Mouse (Mus musculus) MEL (cell line): ENCODE data around the gene Pkmyt1. TPM values are rescaled to one million over a fixed set of nuclear protein-coding genes. Genes with fewer than 3 reads are reported as not detected.

Experiments used
- DNase-seq: peaks from one replicate; pipeline ENCODE4 v3.0.0; 2011; ENCODE audit warnings: low read depth, low spot score
- H3K27ac ChIP-seq: 2 replicates; pipeline ENCODE4 v1.5.1; 2012; ENCODE audit warnings: low read depth, mild to moderate bottlenecking, control low read depth, low read length, moderate library complexity; ENCODE audit not compliant: control insufficient read depth
- H3K27me3 ChIP-seq, 2 experiments: fragments of 150-350 bp in 1 of 2; sonication (generic) in 1 of 2; 2 replicates each; pipeline ENCODE4 v1.6.1; 2012; ENCODE audit warnings: low read length in 2 of 2, mild to moderate bottlenecking in 2 of 2, improper control_type of control experiment in 1 of 2, moderate library complexity in 1 of 2; ENCODE audit not compliant: insufficient read depth in 2 of 2, control insufficient read depth in 1 of 2
- H3K36me3 ChIP-seq, 2 experiments: 2 replicates each; pipeline ENCODE4 v1.6.1; 2012 to 2014; ENCODE audit warnings: low read length in 2 of 2, improper control_type of control experiment in 1 of 2, inconsistent platforms in 1 of 2, mild to moderate bottlenecking in 1 of 2; ENCODE audit not compliant: insufficient read depth in 2 of 2, control insufficient read depth in 1 of 2
- H3K4me1 ChIP-seq, 2 experiments: fragments of 150-350 bp in 1 of 2; sonication (generic) in 1 of 2; 2 replicates each; pipeline ENCODE4 v1.6.1; 2012; ENCODE audit warnings: low read length in 2 of 2, improper control_type of control experiment in 1 of 2, mild to moderate bottlenecking in 1 of 2; ENCODE audit not compliant: insufficient read depth in 2 of 2, control insufficient read depth in 1 of 2
- H3K4me3 ChIP-seq, 2 experiments: fragments of 150-350 bp in 1 of 2; sonication (generic) in 1 of 2; 2 replicates each; pipeline ENCODE4 v1.5.1; 2012; ENCODE audit warnings: low read depth in 2 of 2, low read length in 2 of 2, mild to moderate bottlenecking in 2 of 2, moderate library complexity in 2 of 2, control low read depth in 1 of 2, improper control_type of control experiment in 1 of 2; ENCODE audit not compliant: control insufficient read depth in 1 of 2, insufficient read depth in 1 of 2
- H3K79me2 ChIP-seq: 2 replicates; pipeline ENCODE4 v1.6.1; 2012; ENCODE audit warnings: mild to moderate bottlenecking, low read length, moderate library complexity; ENCODE audit not compliant: control insufficient read depth, poor library complexity, insufficient read depth
- H3K9ac ChIP-seq: 2 replicates; pipeline ENCODE4 v1.6.1; 2012; ENCODE audit warnings: low read depth, mild to moderate bottlenecking, control low read depth, low read length, moderate library complexity; ENCODE audit not compliant: control insufficient read depth, poor library complexity, severe bottlenecking
- H3K9me3 ChIP-seq: fragments of 150-350 bp; sonication (generic); replicated peaks from 2 replicates; pipeline ENCODE4 v1.6.1; 2012; ENCODE audit warnings: mild to moderate bottlenecking, low read length, improper control_type of control experiment, moderate library complexity; ENCODE audit not compliant: insufficient read depth
- CHD2 ChIP-seq: IDR thresholded peaks from 2 replicates; pipeline ENCODE4 v1.6.1; 2011; ENCODE audit warnings: low read length, improper control_type of control experiment
- CTCF ChIP-seq, 3 experiments: IDR thresholded peaks in 2 of 3; conservative IDR thresholded peaks in 1 of 3; 2 replicates each; pipeline ENCODE4 v1.5.1; 2011 to 2012; ENCODE audit warnings: low read length in 3 of 3, low read depth in 2 of 3, mild to moderate bottlenecking in 2 of 3, improper control_type of control experiment in 1 of 3, inconsistent platforms in 1 of 3, mixed read lengths in 1 of 3, moderate library complexity in 1 of 3; ENCODE audit not compliant: control insufficient read depth in 1 of 3, insufficient read depth in 1 of 3, poor library complexity in 1 of 3, severe bottlenecking in 1 of 3
- EP300 ChIP-seq, 2 experiments: IDR thresholded peaks; 2 replicates each; pipeline ENCODE4 v1.6.1; 2011; ENCODE audit warnings: improper control_type of control experiment in 2 of 2, low read length in 2 of 2, low read depth in 1 of 2, mild to moderate bottlenecking in 1 of 2
- ETS1 ChIP-seq: IDR thresholded peaks from 2 replicates; pipeline ENCODE4 v1.6.1; 2012; ENCODE audit warnings: low read depth, mild to moderate bottlenecking, inconsistent platforms, low read length, improper control_type of control experiment, moderate library complexity
- GATA1 ChIP-seq: IDR thresholded peaks from 2 replicates; pipeline ENCODE4 v1.6.1; 2011; ENCODE audit warnings: low read depth, low read length, improper control_type of control experiment
- KAT2A ChIP-seq: conservative IDR thresholded peaks from 2 replicates; pipeline ENCODE4 v1.6.1; 2012; ENCODE audit warnings: low read depth, low read length, improper control_type of control experiment, inconsistent platforms
- MAZ ChIP-seq: IDR thresholded peaks from 2 replicates; pipeline ENCODE4 v1.6.1; 2012; ENCODE audit warnings: low read depth, mild to moderate bottlenecking, inconsistent platforms, low read length, improper control_type of control experiment
- MYB ChIP-seq: IDR thresholded peaks from 2 replicates; pipeline ENCODE4 v1.6.1; 2011; ENCODE audit warnings: mild to moderate bottlenecking, low read depth, low read length, improper control_type of control experiment
- NELFE ChIP-seq: IDR thresholded peaks from 2 replicates; pipeline ENCODE4 v1.6.1; 2011; ENCODE audit warnings: low read depth, low read length, improper control_type of control experiment
- POLR2AphosphoS5 ChIP-seq: IDR thresholded peaks from 2 replicates; pipeline ENCODE4 v1.6.1; 2012; ENCODE audit warnings: low read depth, borderline replicate concordance, mild to moderate bottlenecking, inconsistent platforms, low read length, moderate library complexity, mixed read lengths
- SIN3A ChIP-seq: IDR thresholded peaks from 2 replicates; pipeline ENCODE4 v1.6.1; 2012; ENCODE audit warnings: low read length, improper control_type of control experiment, inconsistent platforms
- SMC3 ChIP-seq: IDR thresholded peaks from 2 replicates; pipeline ENCODE4 v1.6.1; 2011; ENCODE audit warnings: low read depth, low read length, improper control_type of control experiment
- TCF12 ChIP-seq: IDR thresholded peaks from 2 replicates; pipeline ENCODE4 v1.6.1; 2014; ENCODE audit warnings: low read depth, mild to moderate bottlenecking, inconsistent platforms, low read length, improper control_type of control experiment, moderate library complexity
- USF2 ChIP-seq, 2 experiments: IDR thresholded peaks; 2 replicates each; pipeline ENCODE4 v1.6.1; 2011 to 2012; ENCODE audit warnings: improper control_type of control experiment in 2 of 2, low read length in 2 of 2, borderline replicate concordance in 1 of 2, inconsistent platforms in 1 of 2, low read depth in 1 of 2, mild to moderate bottlenecking in 1 of 2; ENCODE audit not compliant: insufficient read depth in 1 of 2
- ZNF384 ChIP-seq: IDR thresholded peaks from 2 replicates; pipeline ENCODE4 v1.6.1; 2012; ENCODE audit warnings: low read depth, mild to moderate bottlenecking, inconsistent platforms, low read length, improper control_type of control experiment
- polyA plus RNA-seq, 2 experiments: library from polyadenylated mRNA; stranded (reverse) in 1 of 2; unstranded in 1 of 2; fragments of >175 nt in 1 of 2; fragments of >200 nt in 1 of 2; gene quantifications; 2 replicates each; pipeline versions ENCODE4 v1.2.1 to v1.2.4; 2012; ENCODE audit warnings: low replicate concordance in 2 of 2, low read depth in 1 of 2; ENCODE audit not compliant: insufficient read length in 2 of 2, insufficient read depth in 1 of 2, missing spikeins in 1 of 2
- total RNA-seq: library from RNA; depleted of rRNA; stranded (reverse); fragments of 300-350 nt; gene quantifications from 2 replicates; pipeline ENCODE4 v1.2.3, GENCODE M21; 2012

Pkmyt1 gene
- total and polyA plus RNA-seq, 3 experiments, result 16.6 to 49.8 TPM; not detected in 1

- Histone ChIP-seq H3K4me3 (no peak overlapping the region), H3K27me3 (no peaks in the 10 kb centered on the region), H3K27ac (no peak overlapping the region), H3K36me3 (peaks cover 0 to 4% of the 10 kb centered on the region in 2 experiments; a peak in 2 of 4 replicates), H3K79me2 (no peaks in the 10 kb centered on the region; the same call in 1 of the 2 replicates), H3K4me1 (peaks cover 4 to 15% of the 10 kb centered on the region in 2 experiments; a peak in 3 of 4 replicates), H3K9me3 (no peaks in the 10 kb centered on the region), H3K9ac (no peak overlapping the region)
- no peak for DNase-seq
- TF ChIP-seq ETS1 (no peak), KAT2A (no peak), MAZ (no peak), TCF12 (no peak), SIN3A (no peak), CTCF (IDR thresholded peaks at IDR 0.05 in 2 of 3, conservative IDR thresholded peaks at IDR 0.05 in 1 of 3; ENCODE audit: control insufficient read depth in 1 of 3, insufficient read depth in 1 of 3, low read depth in 2 of 3, low read length in 3 of 3, poor library complexity in 1 of 3, severe bottlenecking in 1 of 3) (no peak), NELFE (no peak), SMC3 (no peak), EP300 (IDR thresholded peaks at IDR 0.05; ENCODE audit: low read depth in 1 of 2, low read length in 2 of 2) (no peak), USF2 (IDR thresholded peaks at IDR 0.05; ENCODE audit: borderline replicate concordance in 1 of 2, insufficient read depth in 1 of 2, low read depth in 1 of 2, low read length in 2 of 2) (no peak), GATA1 (no peak), CHD2 (no peak), POLR2AphosphoS5 (no peak)
These were observed 16.2 kb downstream of the Pkmyt1 start for GRCm38 (mm10) chr17:23742210-23742793.

GRCm38 (mm10) chr17:23742941-23743340 lies 16.8 kb downstream of the Pkmyt1 start:
- no peak for TF ChIP-seq MYB
- no peak for TF ChIP-seq ZNF384
- TF ChIP-seq MAZ, result no peak
- TF ChIP-seq, all 39 proteins: peak for 0
- Histone ChIP-seq H3K27me3 (no peaks in the 10 kb centered on the region), H3K79me2 (no peaks in the 10 kb centered on the region; the same call in 1 of the 2 replicates), H3K36me3 (peaks cover 0 to 4% of the 10 kb centered on the region in 2 experiments; a peak in 2 of 4 replicates), H3K4me1 (peaks cover 4 to 20% of the 10 kb centered on the region in 2 experiments; a peak in 3 of 4 replicates), H3K4me3 (no peak overlapping the region), H3K9me3 (no peaks in the 10 kb centered on the region), H3K9ac (no peak overlapping the region), H3K27ac (no peak overlapping the region)
- no peak for DNase-seq
